Mouse (Mus musculus) testis, postnatal 14 days (tissue): Measurements from ENCODE around the gene Ube2c.
A peak's percentile ranks its signal among the peaks of the same experiment; 100 is the strongest.

ENCODE experiments used
- DNase-seq: peaks from one replicate; pipeline ENCODE4 v3.0.0; 2021; ENCODE audit warnings: low spot score

Ube2c gene

GRCm38 (mm10) chr2:164822636-164823165 lies 53.0 kb downstream of the Ube2c start, which contains the start of gene Zswim1:
Zswim1 (plus strand) TSS chr2:164822686.
- DNase-seq: peak; percentile 98

GRCm38 (mm10) chr2:164823181-164823585 lies 53.5 kb downstream of the Ube2c start:
- DNase-seq: no peak

- DNase-seq: no peak
These were observed 54.3 kb downstream of the Ube2c start for GRCm38 (mm10) chr2:164823969-164824368.

- no peak for DNase-seq
These were observed 55.8 kb downstream of the Ube2c start for GRCm38 (mm10) chr2:164825521-164825920.

- no peak for DNase-seq
These were observed 57.6 kb downstream of the Ube2c start for GRCm38 (mm10) chr2:164827146-164827850.
